Mouse (Mus musculus) fat pad, adult 2 months (tissue): ENCODE measurements at regions not wholly inside any gene's neighbourhood (a gene's known extent, or its start where the extent isn't known, plus 50 kb on each side); places are given as distances from the start of the nearest gene placed in this dataset.

Source experiments
- DNase-seq: peaks from one replicate; pipeline ENCODE4 v3.0.0-alpha.2; 2011; ENCODE audit warnings: low read depth, low spot score; ENCODE audit errors: extremely low read depth

DNA sequence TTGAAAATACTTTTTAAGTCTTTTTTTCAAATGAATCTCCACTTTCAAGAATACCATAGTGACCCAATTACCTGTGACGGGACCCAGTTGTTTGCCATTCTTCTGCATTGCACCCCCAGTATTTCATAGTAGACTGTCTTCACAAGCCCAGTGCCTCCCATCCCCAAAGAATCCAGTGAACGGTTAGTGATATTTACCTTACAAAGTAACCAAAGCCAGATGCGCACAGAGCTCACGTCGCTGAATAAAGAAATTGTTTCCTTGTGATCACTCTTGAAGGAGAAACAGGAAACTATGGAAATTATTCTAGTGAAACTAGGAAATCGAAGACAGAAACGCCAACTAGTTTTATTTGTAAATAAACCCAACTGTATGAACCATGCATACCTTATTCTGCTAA is 91.4 kb upstream of the Ssbp2 start:
- DNase-seq = no peak

GRCm38 (mm10) chr13:91370021-91370420 is 90.1 kb upstream of the Ssbp2 start:
- no peak for DNase-seq

DNA sequence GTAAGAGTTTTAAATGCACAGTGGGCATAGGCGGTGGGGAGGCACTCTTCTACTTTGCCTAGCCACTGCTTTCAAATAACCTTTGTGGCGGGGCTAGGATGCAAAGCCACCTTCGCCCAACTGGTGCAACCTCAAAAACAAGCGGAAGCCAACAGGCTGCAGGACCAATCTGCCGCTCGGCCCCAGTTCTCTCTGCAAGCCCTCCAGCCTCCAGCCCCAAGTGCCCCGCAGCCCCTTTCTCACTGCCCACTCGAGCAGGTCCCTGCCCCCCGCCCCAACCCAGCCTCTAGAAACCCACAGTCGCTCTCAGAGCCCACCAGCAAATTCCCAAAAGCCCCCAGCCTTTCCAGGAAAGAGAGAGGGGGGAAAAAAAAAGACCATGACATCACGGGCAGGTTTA is 89.6 kb upstream of the Ssbp2 start:
- no peak for DNase-seq

GRCm38 (mm10) chr13:91370886-91371595 is 89.0 kb upstream of the Ssbp2 start:
- DNase-seq = peak; percentile 34

GRCm38 (mm10) chr13:91371596-91371987 is 88.5 kb upstream of the Ssbp2 start:
- no peak for DNase-seq

DNA sequence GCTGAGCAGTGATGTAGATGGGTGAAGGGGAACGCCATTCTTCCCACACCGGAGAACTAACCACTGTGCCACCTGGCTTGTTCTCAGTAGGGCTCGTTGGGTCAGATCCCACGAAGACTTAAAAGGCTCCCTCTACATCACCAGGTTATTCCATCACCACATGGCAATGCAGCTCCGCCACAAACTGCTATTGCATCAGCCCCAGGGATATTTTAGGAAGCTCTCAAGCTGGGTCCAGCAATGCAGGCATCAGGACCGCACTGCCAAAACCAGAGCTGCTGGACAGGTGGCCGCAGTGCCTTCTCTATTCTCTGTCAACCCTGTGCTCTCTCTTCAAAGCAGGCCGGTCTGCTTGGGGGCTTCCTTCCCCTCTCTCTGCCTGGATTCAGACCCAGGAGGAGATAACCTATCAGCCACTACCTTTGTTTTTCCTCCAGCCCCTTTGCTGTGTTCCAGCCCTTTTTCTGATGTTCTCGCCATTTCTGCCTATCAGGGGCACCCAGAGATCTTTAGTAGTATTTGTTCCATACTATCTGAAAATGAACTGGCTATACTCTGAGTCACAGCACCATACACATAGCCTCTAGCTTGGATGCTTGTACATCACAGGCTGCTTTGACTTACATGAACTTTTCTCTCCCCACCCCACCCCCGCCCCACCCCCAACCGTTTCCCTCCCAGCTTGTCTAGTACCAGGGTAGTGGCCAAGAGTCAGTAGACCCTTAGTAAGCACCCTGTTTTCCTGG is 87.8 kb upstream of the Ssbp2 start:
- DNase-seq = no peak

GRCm38 (mm10) chr13:91374141-91374540 is 85.9 kb upstream of the Ssbp2 start:
- no peak for DNase-seq

DNA sequence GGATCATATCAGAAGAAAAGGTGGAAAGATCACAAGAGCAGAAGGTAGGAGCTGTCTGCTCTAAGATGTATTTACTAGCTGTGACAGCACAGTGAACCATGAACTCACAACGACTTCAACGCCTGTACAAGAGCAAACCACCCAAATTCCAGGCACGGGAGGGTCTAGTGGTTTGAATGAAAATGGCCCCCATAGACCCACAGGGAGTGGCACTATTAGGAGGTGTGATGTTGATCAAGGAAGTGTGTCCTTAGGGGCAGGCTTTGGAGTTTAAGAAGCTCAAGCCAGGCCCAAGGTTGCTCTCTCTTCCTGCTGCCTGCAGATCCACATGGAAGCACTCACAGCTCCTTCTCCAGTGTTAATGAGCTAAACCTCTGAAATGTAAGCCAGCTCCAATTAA is 83.5 kb upstream of the Ssbp2 start:
- DNase-seq = no peak

- DNase-seq = no peak
Observed at GRCm38 (mm10) chr13:91377428-91377827, 82.7 kb upstream of the Ssbp2 start.

DNA sequence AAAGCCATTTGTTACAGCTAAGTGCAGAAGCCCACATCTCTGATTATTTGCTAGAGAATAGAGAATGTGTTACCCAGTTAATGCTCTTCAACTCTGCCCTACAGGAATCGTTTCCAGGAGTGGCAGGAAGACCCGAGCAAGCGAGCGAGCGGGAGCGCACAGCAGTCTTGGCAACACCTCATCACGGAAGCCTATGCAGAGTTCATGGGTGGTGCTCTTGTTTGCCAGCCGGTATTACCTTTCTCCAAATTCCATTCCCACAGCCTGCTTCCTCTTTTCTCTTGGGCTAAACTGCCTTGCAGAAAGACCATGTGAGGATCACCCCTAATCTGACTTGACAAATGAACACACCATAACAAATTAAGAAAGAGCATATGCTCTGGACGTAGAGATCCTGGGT is 82.1 kb upstream of the Ssbp2 start:
- no peak for DNase-seq

- no peak for DNase-seq
Observed at GRCm38 (mm10) chr13:91385393-91385792, 74.7 kb upstream of the Ssbp2 start.

DNA sequence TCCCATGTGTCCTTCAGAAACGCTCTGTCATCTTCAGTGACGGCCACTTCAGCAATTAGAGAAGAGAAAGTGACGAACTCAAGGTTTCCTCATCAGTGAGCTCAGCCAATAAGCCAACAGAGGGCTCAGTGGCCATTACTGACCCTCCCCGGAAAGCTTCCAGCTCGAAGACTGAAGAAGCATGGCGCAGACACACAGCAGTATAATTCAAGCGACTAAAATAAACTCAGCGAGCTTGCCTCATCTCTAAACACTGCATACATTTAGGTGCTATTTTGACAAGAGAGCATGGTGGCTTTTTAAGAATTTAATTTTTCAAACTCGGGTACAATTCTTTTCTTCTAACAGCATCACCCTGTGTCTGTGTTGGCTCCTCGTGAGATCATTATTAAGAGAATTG is 72.2 kb upstream of the Ssbp2 start:
- DNase-seq = no peak

- DNase-seq = no peak
Observed at GRCm38 (mm10) chr13:91403632-91404031, 56.5 kb upstream of the Ssbp2 start.

GRCm38 (mm10) chr13:91405027-91405426 is 55.1 kb upstream of the Ssbp2 start:
- DNase-seq = peak; percentile 33

DNA sequence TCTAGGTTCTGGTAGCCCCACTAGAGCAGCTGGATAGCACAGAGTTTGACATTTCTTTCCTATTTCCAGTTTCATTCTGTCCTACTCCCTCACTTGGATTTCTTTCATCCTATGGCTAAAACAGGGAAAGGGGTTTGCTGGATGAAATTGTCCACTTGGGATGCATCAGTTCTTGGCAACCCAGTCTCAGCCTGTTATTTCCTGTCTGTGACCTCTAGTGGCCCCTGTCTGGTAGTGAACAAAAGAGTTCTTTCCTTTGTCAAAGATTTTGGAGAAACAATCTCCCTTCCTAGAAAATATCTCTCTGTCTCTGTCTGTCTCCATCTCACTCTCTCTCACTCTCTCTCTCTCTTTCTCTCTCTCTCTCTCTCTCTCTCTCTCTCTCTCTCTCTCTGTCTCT is 50.0 kb upstream of the Ssbp2 start:
- no peak for DNase-seq
